Mouse (Mus musculus): ENCODE measurements around the gene Lrrc8c. TPM values are rescaled to one million over a fixed set of nuclear protein-coding genes. Genes with fewer than 3 reads are reported as not detected.

Gene Lrrc8c
- polyA plus RNA-seq, 1 experiment from 2014 or later: 13.6 TPM

GRCm38 (mm10) chr5:105655100-105655734 lies 136.0 kb downstream of the Lrrc8c start:
- H3K4me1 ChIP-seq: peaks cover 6% of the 10 kb centered on the region; the same call in 1 of the 2 replicates
- H3K27ac ChIP-seq: no peak overlapping the region
- no peak overlapping the region for H3K4me2 ChIP-seq
- H3K9me3 ChIP-seq: no peaks in the 10 kb centered on the region
- H3K36me3 ChIP-seq (replicated peaks): no peaks in the 10 kb centered on the region
- 66% methylated on average over 12 of the region's 12 CpGs for WGBS
- no peak overlapping the region for H3K9ac ChIP-seq
- ATAC-seq (replicated peaks): peak; percentile 71
- H3K27me3 ChIP-seq (replicated peaks): no peaks in the 10 kb centered on the region
- H3K4me3 ChIP-seq: no peak overlapping the region

- Histone ChIP-seq H3K4me1 (no peaks in the 10 kb centered on the region), H3K4me3 (no peak overlapping the region), H3K4me2 (no peak overlapping the region), H3K9me3 (no peaks in the 10 kb centered on the region), H3K36me3 (replicated peaks) (no peaks in the 10 kb centered on the region), H3K27me3 (replicated peaks) (no peaks in the 10 kb centered on the region), H3K9ac (no peak overlapping the region), H3K27ac (no peak overlapping the region)
- WGBS: 94% methylated on average over 5 of the region's 5 CpGs
- no peak for ATAC-seq (replicated peaks)
These were observed 142.7 kb downstream of the Lrrc8c start for GRCm38 (mm10) chr5:105661894-105662293.

Other genes starting within 250 kb of the Lrrc8c start
- gene Gm43302, start 225.7 kb upstream of the Lrrc8c start, polyA plus RNA-seq (2015; fragmentation: Nextera tagmentation; extraction: Ambion mirVana): 0.33 and 0.70 TPM in 2 replicates
- 2.0 and 3.5 TPM in 2 replicates for gene Gbp6, start 225.7 kb upstream of the Lrrc8c start, polyA plus RNA-seq (2015; fragmentation: Nextera tagmentation; extraction: Ambion mirVana)
- 17.7 and 18.0 TPM in 2 replicates for gene Lrrc8b, start 103.6 kb upstream of the Lrrc8c start, polyA plus RNA-seq (2015; fragmentation: Nextera tagmentation; extraction: Ambion mirVana)
- 32.5 and 37.1 TPM in 2 replicates for gene Lrrc8d, start 180.6 kb downstream of the Lrrc8c start, polyA plus RNA-seq (2015; fragmentation: Nextera tagmentation; extraction: Ambion mirVana)

All from midbrain, embryonic 15.5 days (tissue).